Mouse (Mus musculus): Measurements from ENCODE around the gene Ticam1. TPM values are rescaled to one million over a fixed set of nuclear protein-coding genes. Genes with fewer than 3 reads are reported as not detected.

The Ticam1 gene
- polyA plus RNA-seq, 1 experiment from 2014 or later: 2.2 TPM

- Histone ChIP-seq H3K4me2 (ENCODE audit: low read length) (no peak overlapping the region), H3K9me3 (replicated peaks; ENCODE audit: control insufficient read depth, low read length) (no peaks in the 10 kb centered on the region), H3K4me3 (ENCODE audit: low read depth, low read length) (no peak overlapping the region), H3K27ac (ENCODE audit: low read depth, low read length) (no peak overlapping the region), H3K27me3 (replicated peaks; ENCODE audit: control insufficient read depth, insufficient read depth, low read length) (no peaks in the 10 kb centered on the region), H3K9ac (ENCODE audit: low read length) (no peak overlapping the region), H3K36me3 (ENCODE audit: control insufficient read depth, insufficient read depth, low read length) (no peaks in the 10 kb centered on the region), H3K4me1 (ENCODE audit: control insufficient read depth, insufficient read depth, low read length) (no peaks in the 10 kb centered on the region)
- WGBS: 67% methylated on average over 1 of the region's 1 CpGs
- no peak for ATAC-seq
- DNase-seq (ENCODE audit: low spot score): no peak
These were observed 51.7 kb downstream of the Ticam1 start for GRCm38 (mm10) chr17:56224916-56225315.

GRCm38 (mm10) chr17:56219805-56220204 is 56.8 kb downstream of the Ticam1 start:
- H3K4me2 ChIP-seq (ENCODE audit: low read length): no peak overlapping the region
- H3K4me3 ChIP-seq (ENCODE audit: low read depth, low read length): no peak overlapping the region
- ATAC-seq: no peak
- no peaks in the 10 kb centered on the region for H3K36me3 ChIP-seq (ENCODE audit: control insufficient read depth, insufficient read depth, low read length)
- peaks cover 19% of the 10 kb centered on the region for H3K4me1 ChIP-seq (ENCODE audit: control insufficient read depth, insufficient read depth, low read length)
- no peaks in the 10 kb centered on the region for H3K27me3 ChIP-seq (replicated peaks; ENCODE audit: control insufficient read depth, insufficient read depth, low read length)
- no peak for DNase-seq (ENCODE audit: low spot score)
- H3K27ac ChIP-seq (ENCODE audit: low read depth, low read length): no peak overlapping the region
- WGBS: 74% methylated on average over 3 of the region's 3 CpGs
- H3K9me3 ChIP-seq (replicated peaks; ENCODE audit: control insufficient read depth, low read length): no peaks in the 10 kb centered on the region
- H3K9ac ChIP-seq (ENCODE audit: low read length): no peak overlapping the region

MicroRNAs within 50 kb of the gene (microRNA counts, 519-probe panel; counts per million panel counts)
- microRNA mmu-miR-7b: not detected

Small RNA genes within 50 kb of the gene (microRNA-seq; reads per million reads assigned to microRNA genes)
- gene Mir7b: 2,106 reads per million, percentile 86 among the genes with 10 or more reads in this experiment

Other genes starting within 250 kb of the Ticam1 start
- gene Sh3gl1, start 240.2 kb downstream of the Ticam1 start, polyA plus RNA-seq (2014; fragmentation: Nextera tagmentation; extraction: Ambion mirVana): 96.0 and 113 TPM in 2 replicates
- 6.8 and 6.9 TPM in 2 replicates for gene Chaf1a, start 236.3 kb downstream of the Ticam1 start, polyA plus RNA-seq (2014; fragmentation: Nextera tagmentation; extraction: Ambion mirVana)
- gene Ubxn6, start 201.8 kb downstream of the Ticam1 start, polyA plus RNA-seq (2014; fragmentation: Nextera tagmentation; extraction: Ambion mirVana): 68.8 and 83.7 TPM in 2 replicates
- gene Hdgfl2, start 197.2 kb downstream of the Ticam1 start, polyA plus RNA-seq (2014; fragmentation: Nextera tagmentation; extraction: Ambion mirVana): 81.5 and 109 TPM in 2 replicates
- 0.04 and 0.07 TPM in 2 replicates for gene Plin4, start 167.0 kb downstream of the Ticam1 start, polyA plus RNA-seq (2014; fragmentation: Nextera tagmentation; extraction: Ambion mirVana)
- 0.42 and 0.67 TPM in 2 replicates for gene Plin5, start 159.2 kb downstream of the Ticam1 start, polyA plus RNA-seq (2014; fragmentation: Nextera tagmentation; extraction: Ambion mirVana)
- gene Lrg1, start 154.8 kb downstream of the Ticam1 start, polyA plus RNA-seq (2014; fragmentation: Nextera tagmentation; extraction: Ambion mirVana): not detected in 2 replicates
- 9.4 and 12.1 TPM in 2 replicates for gene Sema6b, start 136.4 kb downstream of the Ticam1 start, polyA plus RNA-seq (2014; fragmentation: Nextera tagmentation; extraction: Ambion mirVana)
- gene Tnfaip8l1, start 114.3 kb downstream of the Ticam1 start, polyA plus RNA-seq (2014; fragmentation: Nextera tagmentation; extraction: Ambion mirVana): 9.7 and 10.9 TPM in 2 replicates
- gene Mydgf, start 92.9 kb downstream of the Ticam1 start, polyA plus RNA-seq (2014; fragmentation: Nextera tagmentation; extraction: Ambion mirVana): 58.8 and 63.5 TPM in 2 replicates
- gene Dpp9, start 57.9 kb downstream of the Ticam1 start, polyA plus RNA-seq (2014; fragmentation: Nextera tagmentation; extraction: Ambion mirVana): 18.3 and 25.9 TPM in 2 replicates
- 18.0 and 22.0 TPM in 2 replicates for gene Fem1a, start 20.0 kb downstream of the Ticam1 start, polyA plus RNA-seq (2014; fragmentation: Nextera tagmentation; extraction: Ambion mirVana)
- 15.3 and 17.8 TPM in 2 replicates for gene Plin3, start 16.1 kb upstream of the Ticam1 start, polyA plus RNA-seq (2014; fragmentation: Nextera tagmentation; extraction: Ambion mirVana)
- not detected in 2 replicates for gene Arrdc5, start 23.5 kb upstream of the Ticam1 start, polyA plus RNA-seq (2014; fragmentation: Nextera tagmentation; extraction: Ambion mirVana)
- gene Uhrf1, start 26.5 kb upstream of the Ticam1 start, polyA plus RNA-seq (2014; fragmentation: Nextera tagmentation; extraction: Ambion mirVana): 38.9 and 47.4 TPM in 2 replicates
- gene Kdm4b, start 49.3 kb upstream of the Ticam1 start, polyA plus RNA-seq (2014; fragmentation: Nextera tagmentation; extraction: Ambion mirVana): 41.7 and 58.5 TPM in 2 replicates
- 248 and 319 TPM in 2 replicates for gene Ptprs, start 199.7 kb upstream of the Ticam1 start, polyA plus RNA-seq (2014; fragmentation: Nextera tagmentation; extraction: Ambion mirVana)
- gene Znrf4, start 235.6 kb upstream of the Ticam1 start, polyA plus RNA-seq (2014; fragmentation: Nextera tagmentation; extraction: Ambion mirVana): 0.14 TPM in 1 of 2 replicates, not detected in the other

Measured in forebrain, embryonic 14.5 days (tissue).